Mouse (Mus musculus) lung, adult 2 months (tissue): Measurements from ENCODE around the gene Smg7.

ENCODE experiments used
- CTCF ChIP-seq: fragments of 200-500 bp; IDR thresholded peaks from 2 replicates; pipeline ENCODE4 v1.5.1; 2011; ENCODE audit warnings: mild to moderate bottlenecking, low read length, control low read depth; ENCODE audit not compliant: insufficient read depth
- POLR2A ChIP-seq: fragments of 200-500 bp; IDR thresholded peaks from 2 replicates; pipeline ENCODE4 v1.6.1; 2011; ENCODE audit warnings: low read depth, mild to moderate bottlenecking, control low read depth, low read length, borderline replicate concordance; ENCODE audit errors: extremely low read depth

GRCm38 (mm10) chr1:152828637-152829355 is 73.7 kb downstream of the Smg7 start:
- TF ChIP-seq POLR2A: no peak
- TF ChIP-seq CTCF: no peak
